Mouse (Mus musculus) liver (tissue): ENCODE data around the gene Cyba.

ENCODE experiments used
- DNase-seq: peaks from one replicate; pipeline ENCODE4 v3.0.0-alpha.2; 2020; ENCODE audit warnings: mixed read lengths

Gene Cyba

DNA sequence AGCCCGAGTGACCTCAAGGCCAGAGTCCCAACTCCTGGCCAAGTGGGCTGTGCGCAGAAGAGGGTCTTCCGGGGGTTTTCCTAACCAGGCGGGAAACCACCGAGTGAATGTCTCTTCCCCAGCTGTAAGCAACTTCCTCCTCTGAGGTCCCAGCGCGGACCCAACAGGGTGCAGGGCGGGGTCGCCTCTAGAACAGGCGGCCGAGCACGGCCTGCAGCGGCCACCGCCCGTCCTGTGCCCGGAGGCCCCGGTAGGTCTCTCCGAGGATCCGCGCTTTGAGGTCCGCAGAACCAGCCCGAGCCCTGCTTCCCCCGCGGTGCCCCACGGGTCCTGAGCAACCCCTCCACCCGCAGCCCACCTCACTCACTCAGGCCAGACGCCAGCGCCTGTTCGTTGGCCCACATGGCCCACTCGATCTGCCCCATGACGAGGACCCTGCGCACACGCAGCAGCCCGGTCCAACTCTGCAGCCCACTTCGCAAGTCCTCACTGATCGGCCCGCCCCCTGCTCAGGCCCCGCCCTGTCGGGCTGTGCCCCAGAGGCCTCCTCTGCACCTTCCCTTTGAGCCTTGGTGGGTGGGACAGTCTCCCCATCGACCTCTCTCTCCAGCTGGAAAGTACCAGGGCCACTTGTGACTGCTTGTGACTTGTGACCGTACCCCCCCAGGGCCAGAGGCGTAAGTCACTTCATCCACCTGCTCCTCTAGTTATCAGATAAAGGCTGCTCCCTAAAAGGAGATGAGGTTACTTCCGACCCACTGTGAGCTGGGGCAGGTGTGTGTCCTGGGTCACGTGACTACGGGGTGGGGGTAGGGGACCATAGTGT, at the start of gene Cyba:
Gene Cyba (minus strand): TSS at position 488 of the 826 bp plus-strand sequence.
- peak; percentile 80 for DNase-seq

DNA sequence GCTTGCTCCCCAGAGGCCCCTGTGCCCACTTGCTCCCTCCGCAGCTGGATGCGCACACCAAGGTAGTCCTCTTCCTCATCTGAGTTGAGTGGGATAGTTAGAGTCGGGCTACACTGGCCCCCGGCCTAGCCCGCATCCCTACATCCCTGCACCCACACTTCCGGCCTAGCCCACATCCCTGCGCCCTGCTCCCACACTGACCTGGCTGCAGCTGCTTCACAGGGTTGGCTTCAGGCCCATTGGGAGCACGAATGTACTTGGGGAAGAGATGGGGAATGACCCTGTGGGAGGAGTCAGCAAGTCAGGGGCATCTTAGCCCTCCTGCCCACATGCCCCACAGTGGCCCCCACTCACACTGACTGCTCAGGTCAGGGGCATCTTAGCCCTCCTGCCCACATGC, 49.7 kb upstream of the Cyba start:
- no peak for DNase-seq

DNA sequence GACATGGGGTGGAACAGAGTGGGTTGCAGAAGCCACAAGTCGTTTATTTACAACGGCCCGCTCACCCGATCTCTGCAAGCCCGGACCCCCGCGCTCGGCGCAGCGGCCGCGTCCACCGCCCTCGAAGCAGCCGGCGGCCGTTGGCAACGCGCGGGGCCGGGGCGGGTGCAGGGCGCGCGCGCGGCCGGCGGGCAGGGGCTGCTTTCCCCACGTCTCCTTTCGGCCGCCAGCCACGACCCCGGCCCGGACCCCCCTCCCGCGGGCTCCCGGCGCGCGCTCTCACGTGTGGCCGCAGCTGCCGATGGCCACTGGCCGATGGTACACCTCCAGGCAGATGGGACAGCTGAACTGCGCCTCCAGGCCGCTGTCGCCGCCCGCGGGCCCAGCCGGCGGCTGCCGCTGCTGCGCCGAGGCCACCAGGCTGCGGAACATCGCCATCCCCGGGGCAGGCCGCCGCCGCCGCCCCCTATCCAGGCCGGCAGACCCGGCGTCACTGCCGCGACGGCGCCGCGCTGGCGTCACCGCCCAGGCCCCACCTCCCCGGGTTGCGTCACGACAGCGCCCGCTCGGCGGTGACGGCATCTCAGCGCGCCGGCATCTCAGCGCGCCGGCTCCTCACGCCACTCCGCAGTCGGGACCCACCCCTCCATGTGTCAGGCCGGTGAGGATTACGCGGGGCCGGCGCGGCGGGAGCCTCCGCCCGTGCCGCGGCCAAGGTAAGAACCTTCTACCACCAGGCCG, 43.0 kb upstream of the Cyba start, which contains the start of the genes Rnf166 and Ctu2:
Gene Rnf166 (minus strand): TSS at position 485 of the 741 bp plus-strand sequence.
Gene Ctu2 (plus strand): TSS at position 564 of the 741 bp plus-strand sequence.
- peak; percentile 91 for DNase-seq

DNA sequence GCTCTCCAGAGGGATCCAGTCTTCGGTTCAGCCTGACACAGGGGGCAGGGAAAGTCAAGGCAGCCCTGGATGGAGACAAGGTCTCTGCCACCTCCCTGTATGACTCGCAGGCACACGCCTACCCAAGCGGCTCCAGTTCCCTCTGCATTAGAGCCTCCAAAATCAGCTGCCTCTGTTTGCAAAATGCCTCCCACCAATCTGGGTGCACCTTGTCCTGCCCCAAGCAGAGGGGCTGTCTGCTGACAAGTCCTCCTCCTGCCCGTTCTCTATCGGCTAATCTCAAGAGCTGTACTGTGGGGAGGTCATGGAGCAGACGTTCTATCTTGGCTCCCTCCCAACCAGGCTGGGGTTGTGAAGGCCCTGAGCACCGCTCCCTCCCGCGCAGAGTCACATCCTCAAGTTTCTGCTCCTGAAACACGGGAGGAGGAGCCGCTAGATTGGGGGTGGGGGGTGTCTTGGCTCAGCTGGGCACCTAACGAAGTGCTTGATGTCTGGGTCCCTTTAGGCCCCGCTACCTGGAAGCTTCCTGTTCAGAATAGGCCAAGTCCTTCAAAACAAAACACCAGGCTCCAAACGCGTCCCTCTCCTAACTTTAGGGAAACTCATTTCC, 42.3 kb upstream of the Cyba start:
- DNase-seq: peak; percentile 46

DNA sequence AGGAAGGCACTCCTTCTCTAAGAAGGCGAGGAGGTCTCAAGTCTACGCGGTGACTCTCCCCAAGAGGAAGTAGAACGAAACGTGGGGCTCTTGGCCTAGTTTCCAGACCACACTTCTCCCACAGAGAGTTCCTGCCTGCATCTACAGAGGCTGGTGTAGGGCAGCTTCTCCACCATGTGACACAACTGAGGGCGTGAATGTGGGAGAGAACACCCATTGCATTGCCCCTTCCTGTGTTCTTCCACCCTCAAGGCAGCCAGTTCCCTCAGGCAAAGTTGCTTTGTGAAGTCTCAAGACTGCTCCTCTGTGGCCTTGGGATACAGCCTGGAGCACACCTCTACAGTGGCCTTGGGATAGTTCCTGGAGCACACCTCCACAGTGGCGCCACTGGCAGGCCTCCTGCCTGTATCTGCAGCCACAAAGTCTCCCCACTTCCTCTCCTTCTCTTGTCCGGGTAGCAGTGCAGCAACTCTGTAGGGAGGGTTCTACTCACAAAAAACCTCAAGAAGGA, 41.2 kb upstream of the Cyba start:
- DNase-seq: no peak

DNA sequence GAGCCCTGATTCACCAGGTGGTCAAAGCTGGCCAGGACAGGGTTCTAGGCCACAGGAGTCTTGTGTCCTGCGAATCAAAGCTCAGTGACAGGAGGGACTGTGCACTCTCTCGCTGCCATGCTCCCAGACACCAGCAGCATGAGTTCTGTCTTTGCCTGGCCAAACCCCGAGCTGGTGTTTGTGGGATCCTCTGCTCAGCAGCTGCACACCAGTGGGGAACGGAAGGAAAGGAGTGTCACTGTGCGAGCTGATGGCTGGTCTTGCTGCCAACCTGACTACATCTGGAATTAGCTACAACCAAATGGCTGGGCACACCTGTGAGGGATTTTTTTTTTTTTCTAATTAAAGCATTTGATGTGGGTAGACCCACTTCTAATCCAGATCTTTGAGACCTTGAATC, 38.0 kb upstream of the Cyba start:
- no peak for DNase-seq

DNA sequence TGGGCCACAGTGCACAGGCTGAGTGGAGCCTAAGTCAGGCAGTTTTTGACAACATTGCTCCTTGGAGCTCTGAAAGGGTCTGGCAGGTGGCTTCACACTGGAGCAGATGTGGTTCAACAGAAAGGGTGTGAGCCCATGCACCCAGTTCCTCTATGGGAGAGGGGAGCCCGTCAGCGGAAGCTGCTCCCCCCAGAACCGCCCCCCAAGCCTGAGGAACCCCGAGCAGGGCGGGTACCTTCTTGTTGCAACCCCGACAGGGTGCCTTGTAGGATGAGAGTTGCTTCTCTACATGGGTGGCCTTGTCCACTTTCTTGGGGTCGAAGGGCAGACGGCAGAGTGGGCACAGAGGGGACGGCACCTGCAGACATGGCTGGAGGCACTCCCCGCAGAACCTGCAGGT, 37.2 kb upstream of the Cyba start:
- DNase-seq: no peak

DNA sequence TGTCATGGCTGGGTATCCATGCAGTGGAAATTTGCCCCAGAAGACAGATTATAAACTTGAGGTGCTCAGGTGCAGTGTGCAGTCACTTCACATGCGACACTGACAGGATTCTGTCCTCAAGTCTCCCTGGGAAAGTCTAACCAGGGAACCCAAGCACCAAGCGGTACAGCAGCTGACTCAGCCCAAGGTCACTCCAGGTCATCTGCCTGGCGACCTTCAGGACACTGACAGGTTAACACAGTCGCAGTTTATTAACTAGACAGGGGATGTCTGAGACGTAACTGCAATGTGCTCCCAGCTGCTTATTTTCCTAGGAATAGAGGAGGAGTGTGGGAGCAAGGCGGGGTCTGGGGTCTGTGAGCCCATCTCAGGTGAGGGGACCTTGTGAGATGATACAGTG, 36.7 kb upstream of the Cyba start:
- no peak for DNase-seq

DNA sequence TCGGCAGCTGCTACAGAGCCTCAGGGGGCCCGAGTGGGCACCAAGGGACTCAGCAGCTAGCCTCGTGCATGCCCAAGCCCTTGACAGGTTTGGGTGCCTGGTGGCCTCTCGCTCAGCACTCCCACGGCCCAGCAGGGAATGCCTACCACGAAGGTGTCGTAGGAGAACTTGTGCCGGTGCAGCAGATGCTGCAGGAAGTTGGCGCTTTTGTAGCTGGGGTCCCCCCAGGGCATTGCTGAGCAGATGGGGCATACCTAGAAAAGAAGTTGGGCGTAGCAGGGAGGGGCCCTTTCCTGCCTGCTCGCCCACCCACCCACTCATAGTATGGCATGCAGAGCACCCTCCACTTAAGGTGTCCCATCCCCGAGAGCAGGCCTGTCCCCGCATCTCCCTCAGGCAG, 35.1 kb upstream of the Cyba start:
- DNase-seq: no peak

DNA sequence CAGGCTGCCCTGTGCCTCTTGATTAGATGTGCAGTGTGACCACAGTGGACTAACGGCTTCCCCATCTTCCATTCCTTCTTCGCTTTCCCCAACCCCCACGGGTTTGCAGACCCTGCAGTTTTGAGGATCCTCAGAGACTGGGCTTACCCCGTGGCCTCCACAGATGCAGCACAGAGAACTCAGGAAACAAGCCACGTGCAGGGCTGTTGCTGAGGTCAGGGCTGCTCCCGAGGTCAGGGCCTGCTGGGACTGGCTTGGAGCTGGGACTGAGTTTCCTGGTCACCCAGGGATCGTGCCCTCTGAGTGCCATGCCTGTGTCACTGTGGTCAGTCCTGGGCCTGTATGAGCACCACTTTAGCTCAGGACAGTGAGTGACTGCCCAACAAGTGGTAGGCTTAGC, 32.3 kb upstream of the Cyba start:
- no peak for DNase-seq

DNA sequence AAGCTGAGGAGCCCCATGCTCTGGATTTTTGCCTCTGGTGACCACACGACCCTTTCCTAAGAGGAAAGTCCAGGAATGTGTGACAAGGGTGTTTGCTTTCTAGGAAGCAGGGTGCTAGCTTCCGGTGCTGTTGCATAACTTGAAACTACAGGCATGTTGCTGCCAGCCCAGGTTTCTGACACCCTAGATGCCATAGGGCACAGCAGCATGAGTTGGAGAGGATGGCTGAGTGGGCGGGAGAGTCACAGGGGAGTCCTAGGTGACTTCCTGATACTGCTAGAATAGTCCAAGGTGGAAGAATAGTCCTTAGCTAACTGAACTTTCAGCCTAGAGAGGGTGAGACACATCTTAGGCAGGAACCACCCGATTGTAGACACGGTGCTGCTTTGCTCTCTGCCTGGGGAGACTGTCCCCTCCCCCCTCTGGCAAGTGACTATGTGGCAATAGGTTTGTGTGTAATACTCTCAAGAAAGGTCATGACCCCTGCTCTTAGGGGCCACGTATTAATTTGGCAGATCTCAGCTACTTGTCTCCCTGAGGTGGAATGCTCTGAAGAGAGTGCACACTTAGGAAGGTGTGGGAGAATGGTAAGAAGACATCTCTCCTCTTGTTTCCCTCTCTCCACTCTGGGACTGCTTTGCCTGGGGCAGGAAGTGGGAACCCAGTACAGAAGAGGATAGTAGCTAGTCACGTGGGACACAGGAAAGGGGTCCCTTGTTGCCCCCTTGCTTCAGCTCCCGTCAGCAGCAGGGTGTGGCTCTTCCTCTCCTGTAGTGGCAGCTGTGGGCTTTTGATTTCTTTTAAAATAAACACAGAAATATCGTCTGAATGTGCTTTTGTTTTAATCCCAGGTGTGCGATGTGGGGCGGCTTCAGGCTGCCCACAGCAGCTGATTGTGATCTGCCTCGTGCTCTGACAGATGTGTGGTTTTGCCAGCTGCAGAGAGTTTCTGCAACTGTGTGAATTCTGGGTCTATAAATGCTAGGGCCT, 31.2 kb upstream of the Cyba start:
- no peak for DNase-seq

DNA sequence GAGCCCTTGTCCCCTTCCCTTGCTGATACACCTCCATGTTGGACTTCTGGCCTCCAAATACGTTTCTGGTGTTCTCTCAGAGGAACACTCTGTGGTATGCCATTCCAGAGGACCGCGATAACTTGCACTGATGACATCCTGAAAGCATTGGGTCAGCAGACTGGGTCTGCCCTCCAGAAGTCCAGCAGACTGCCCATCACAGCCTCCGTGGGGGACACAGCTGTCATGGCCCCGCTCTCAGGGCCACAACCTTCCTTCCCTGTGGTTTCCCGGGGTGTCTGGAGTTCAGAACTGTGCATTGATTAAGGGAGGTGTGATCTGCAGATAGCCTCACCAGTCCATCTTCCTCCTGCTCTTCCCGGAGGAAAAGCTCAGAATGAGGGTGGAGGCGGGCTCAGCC, 29.8 kb upstream of the Cyba start:
- no peak for DNase-seq

DNA sequence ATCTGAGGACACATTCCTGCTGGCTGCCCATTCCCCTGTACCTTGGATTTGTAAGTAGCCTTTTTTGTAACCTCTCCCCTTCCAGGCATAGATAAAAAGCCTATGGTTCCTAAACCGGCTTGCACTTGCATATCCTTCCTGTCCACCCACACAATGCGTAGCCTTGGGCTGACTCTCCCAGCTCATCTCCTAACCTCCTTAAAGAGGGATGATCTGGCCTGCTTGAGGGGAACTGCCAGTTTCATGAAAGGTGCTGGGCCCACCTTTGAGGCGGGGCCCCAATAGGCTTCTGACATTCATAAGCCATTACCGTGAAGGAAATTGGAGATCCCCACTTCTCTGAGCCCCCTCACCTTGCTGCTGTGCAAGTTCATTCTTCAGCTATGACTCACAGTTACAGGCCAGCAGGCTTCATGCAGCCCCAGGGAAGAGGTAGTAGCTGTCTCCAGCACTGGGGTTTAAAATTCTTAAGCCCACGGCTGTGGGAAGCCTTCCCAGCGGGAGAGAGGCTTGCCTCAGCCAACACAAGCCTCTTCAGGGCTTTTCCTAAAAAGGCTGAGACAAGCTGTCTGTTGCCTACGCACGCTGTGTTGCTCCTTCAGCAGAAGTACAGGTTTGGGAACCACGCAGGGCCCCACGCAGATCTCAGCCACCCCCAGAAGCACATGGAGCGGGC, 28.9 kb upstream of the Cyba start:
- DNase-seq: no peak

DNA sequence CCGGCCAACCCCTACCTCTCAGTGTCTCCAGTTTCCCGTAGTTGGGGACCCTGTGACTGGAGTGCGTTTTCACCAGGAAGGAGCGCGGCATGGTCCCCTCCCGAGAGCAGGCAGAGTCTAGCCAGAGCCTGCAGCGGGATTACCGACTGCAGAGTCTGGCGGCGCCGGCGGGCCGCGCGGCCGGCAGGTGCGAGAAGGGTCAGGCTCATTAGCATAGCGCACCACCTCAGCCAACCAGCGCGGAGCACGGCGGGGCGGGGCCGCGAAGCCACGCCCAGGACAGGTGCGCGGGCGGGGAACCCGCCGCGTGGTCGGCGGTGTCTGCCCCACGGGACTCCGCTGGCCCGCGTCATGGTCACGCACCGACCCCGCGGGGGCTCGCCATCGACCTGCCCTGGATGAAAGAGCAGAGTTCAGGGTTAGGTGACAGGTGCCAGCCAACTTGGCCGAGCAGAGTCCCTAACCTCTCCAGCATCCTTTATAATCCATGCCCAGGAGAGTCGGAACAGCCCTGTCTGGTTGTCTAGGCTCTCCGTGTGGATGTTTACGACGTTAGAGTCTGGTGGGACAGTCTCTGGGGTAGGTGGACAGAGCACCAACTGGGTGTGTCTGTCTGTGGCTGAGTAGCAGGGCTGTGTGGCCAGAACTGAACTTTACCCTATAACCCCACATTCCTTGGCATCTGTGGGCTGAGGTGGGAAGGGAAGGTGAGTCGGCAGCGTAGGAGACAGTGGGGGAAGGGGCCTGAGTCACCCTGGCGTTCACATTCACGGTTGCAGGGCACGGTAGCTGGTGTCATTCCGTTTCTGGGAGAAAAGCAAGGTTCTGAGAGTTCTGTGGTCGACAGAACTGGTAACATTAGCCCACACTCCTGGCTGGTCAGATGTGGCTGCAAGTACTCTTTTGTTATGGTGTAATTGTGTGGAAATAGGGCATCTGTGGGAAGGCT, 28.1 kb upstream of the Cyba start, which contains the start of gene Snai3:
Gene Snai3 (minus strand): TSS at position 210 of the 949 bp plus-strand sequence.
- DNase-seq: peak; percentile 69

DNA sequence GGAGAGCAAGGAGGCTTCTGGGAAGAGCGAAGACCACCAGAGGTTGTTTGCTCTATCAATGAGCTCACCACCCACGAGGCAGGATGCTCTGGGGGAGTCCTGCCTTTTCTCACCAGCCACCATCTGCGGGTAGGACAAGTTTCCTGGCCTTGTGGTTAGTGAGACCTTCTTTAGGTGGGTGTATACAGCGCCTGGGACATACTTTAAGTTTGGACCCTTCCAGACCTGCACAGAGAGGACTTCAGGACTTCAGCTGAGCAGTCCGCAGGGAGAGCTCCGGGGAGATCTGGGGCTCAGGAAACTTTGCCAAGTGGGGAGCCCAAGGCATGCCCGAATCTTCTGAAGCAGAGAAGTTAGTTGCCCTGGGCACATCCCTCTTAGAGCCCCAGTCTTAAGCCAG, 27.3 kb upstream of the Cyba start:
- no peak for DNase-seq

DNA sequence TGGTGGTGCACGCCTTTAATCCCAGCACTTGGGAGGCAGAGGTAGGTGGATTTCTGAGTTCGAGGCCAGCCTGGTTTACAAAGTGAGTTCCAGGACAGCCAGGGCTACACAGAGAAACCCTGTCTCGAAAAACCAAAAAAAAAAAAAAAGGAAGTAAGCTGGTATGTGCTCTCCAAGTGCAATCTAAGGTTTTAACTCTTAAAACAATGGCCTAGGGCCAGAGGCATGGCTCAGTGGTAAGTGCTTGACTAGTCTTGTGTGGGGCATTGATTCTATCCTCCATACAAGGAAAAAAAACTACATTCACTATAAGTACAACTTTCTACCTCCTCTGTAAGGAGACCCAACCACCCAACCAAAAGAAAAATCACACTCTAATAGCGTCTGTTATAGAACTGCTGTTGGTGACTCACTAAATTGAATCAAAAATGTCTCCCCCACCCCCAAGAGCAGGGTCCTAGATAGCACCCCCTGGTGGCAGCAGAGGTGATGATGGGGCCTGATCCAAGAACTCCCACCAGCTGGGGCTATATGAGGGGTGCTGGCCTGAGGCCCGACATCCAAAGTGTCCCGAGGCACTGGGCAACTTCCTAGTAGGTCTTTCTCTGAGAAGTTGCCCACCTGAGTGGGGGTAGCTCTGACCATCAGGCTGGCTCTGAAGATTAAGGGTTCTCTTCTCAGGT, 26.6 kb upstream of the Cyba start:
- DNase-seq: no peak

DNA sequence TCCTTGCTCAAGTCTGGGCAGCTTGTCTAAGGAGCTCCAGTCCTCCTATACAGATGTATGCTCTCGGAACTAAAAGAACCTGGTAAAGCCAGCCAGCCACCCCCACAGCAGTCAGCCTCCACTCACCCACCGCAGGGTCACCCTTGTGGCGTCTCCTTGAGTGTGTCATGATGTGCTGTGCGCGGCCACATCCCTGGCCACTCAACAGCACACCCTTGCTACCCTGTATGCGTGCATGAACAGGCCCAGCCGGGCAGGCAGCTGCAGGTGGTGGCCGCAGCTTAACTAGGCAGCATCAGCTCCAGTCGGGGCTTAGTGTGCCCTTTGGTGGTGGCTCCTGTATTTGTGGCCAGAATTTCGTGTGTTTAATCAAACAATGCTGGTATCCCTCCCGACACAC, 24.4 kb upstream of the Cyba start:
- no peak for DNase-seq

DNA sequence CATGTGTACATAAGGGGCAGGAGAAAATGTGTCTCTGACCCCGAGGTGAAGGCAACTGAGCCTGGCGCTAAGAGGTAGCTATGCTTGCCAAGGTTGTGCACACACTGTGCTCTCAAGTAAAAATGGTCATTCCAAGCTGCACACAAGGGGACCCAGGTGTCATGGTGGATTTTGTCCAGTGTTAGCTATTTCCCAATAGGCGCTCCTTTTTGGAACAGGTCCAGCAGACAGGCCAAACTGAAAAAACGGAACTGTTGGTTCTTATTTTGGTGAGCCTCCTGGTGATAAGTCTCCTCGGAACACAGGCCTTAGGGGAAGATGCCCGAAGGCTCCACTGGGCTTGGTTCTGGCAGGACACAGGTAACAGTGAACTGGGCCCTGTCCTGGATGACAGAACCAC, 21.7 kb upstream of the Cyba start:
- DNase-seq: no peak

DNA sequence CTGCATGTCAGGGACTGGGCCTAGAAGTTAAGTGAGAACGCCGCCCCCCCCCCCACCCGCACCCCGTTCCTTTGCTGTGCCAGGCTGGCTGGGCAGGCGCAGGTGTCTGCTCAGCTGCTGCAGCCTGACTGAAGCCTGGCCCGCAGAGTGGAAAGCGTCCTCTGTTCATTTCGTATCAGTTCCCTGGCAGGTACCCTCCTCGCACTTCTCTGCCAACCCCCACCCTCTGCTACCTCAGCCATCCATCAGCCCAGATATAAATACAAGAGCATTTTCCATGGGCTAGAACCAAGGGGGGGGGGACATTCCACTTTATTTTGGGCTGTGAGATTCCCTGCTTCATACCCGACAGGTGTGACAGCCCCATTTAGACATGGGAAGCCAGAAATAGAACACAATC, 19.4 kb upstream of the Cyba start:
- no peak for DNase-seq
